In the genomic region with DNA sequence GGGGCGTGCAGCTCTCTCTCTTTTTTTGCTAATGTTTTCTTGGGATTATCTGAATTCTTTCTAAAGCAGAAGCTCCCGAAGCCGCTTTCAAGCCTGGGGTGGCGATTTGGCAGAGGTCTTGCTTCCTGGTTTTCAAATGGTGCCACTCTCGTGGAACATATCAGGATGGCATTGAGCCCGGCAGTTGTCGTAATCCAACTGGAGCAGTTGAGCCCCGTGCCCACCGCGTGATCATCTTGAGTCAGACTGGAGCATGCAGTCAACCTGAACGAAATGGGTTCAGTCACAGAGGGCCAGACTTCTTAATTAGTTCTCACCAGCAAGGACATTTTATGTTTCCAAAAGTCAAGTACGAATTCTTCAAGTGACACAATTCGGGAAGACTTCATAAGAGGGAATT, we compare ENCODE assay signal across 17 mouse cellular contexts.
DNase-seq lines count a peak whose midpoint lies in the region; ATAC-seq and TF ChIP-seq lines count a peak whose summit lies in the region.
"Had no signal": no experiment of that assay in that cellular context is flagged by ENCODE, and none has a peak within 500 bp of the region (broad histone marks: within the 10 kb centered on the region; RNA-seq: fewer than 3 reads in every experiment).

No protein-coding gene starts in this region.

- no peak overlapping the region for H3K4me2 ChIP-seq in kidney, embryonic 14.5 days (replicated peaks; ENCODE audit: low read depth, low read length)
- H3K4me2 ChIP-seq: embryonic facial prominence, embryonic 12.5 days; heart, embryonic 12.5 days; hindbrain, embryonic 15.5 days had no signal

- no peak for TF ChIP-seq POLR2A in kidney, adult 2 months (IDR thresholded peaks at IDR 0.05; ENCODE audit: low read depth, low read length)

- H3K9me3 ChIP-seq in kidney, embryonic 14.5 days (ENCODE audit: control insufficient read depth, low read length) = no peaks in the 10 kb centered on the region
- H3K9me3 ChIP-seq: embryonic facial prominence, embryonic 12.5 days; heart, embryonic 12.5 days; hindbrain, embryonic 10.5 days; hindbrain, embryonic 15.5 days had no signal

- 66% methylated on average over 13 of the region's 13 CpGs for WGBS in kidney, adult 2 months
- 89% methylated on average over 13 of the region's 13 CpGs for WGBS in kidney, embryonic 14.5 days

- peak; percentile 80 for DNase-seq in heart, adult 11 months
- no peak for DNase-seq in heart, adult 9 months (ENCODE audit: low spot score in 2 of 2)
- DNase-seq in kidney, adult 2 months = peak; percentile 53
- peak; percentile 16 for DNase-seq in Muller cell, postnatal 12 days (ENCODE audit: inconsistent ontology term)
- peak; percentile 7 for DNase-seq in kidney, postnatal 14 days
- no peak for DNase-seq in B cell, adult 2 months
- DNase-seq: adrenal gland, postnatal 14 days; cerebellum, adult 18-20 months; gastrocnemius, postnatal 10 days; heart, adult 2 months had no signal

- no peaks in the 10 kb centered on the region for H3K36me3 ChIP-seq in kidney, adult 2 months (ENCODE audit: control insufficient read depth, insufficient read depth, low read length)
- H3K36me3 ChIP-seq in kidney, embryonic 14.5 days (ENCODE audit: control insufficient read depth, insufficient read depth, low read length) = no peaks in the 10 kb centered on the region
- H3K36me3 ChIP-seq: embryonic facial prominence, embryonic 12.5 days; heart, embryonic 12.5 days; hindbrain, embryonic 10.5 days; hindbrain, embryonic 15.5 days had no signal

- H3K27me3 ChIP-seq in kidney, adult 2 months (replicated peaks; ENCODE audit: control insufficient read depth, insufficient read depth, low read length) = no peaks in the 10 kb centered on the region
- H3K27me3 ChIP-seq in kidney, embryonic 14.5 days (ENCODE audit: control insufficient read depth, insufficient read depth, low read length) = no peaks in the 10 kb centered on the region
- H3K27me3 ChIP-seq: embryonic facial prominence, embryonic 12.5 days; heart, embryonic 12.5 days; hindbrain, embryonic 15.5 days had no signal

- H3K4me1 ChIP-seq in kidney, adult 2 months (ENCODE audit: control insufficient read depth, insufficient read depth, low read length) = no peaks in the 10 kb centered on the region
- no peaks in the 10 kb centered on the region for H3K4me1 ChIP-seq in kidney, embryonic 14.5 days (ENCODE audit: control insufficient read depth, insufficient read depth, low read length)
- H3K4me1 ChIP-seq: embryonic facial prominence, embryonic 12.5 days; heart, embryonic 12.5 days; hindbrain, embryonic 15.5 days had no signal

- no peak overlapping the region for H3K9ac ChIP-seq in kidney, embryonic 14.5 days (ENCODE audit: low read depth, low read length)
- H3K9ac ChIP-seq: embryonic facial prominence, embryonic 12.5 days; heart, embryonic 12.5 days; hindbrain, embryonic 15.5 days had no signal

- H3K4me3 ChIP-seq in kidney, adult 2 months (ENCODE audit: insufficient read depth, low read depth, low read length) = no peak overlapping the region
- H3K4me3 ChIP-seq in kidney, embryonic 14.5 days (ENCODE audit: low read length) = no peak overlapping the region
- H3K4me3 ChIP-seq: embryonic facial prominence, embryonic 12.5 days; heart, adult 2 months; heart, embryonic 12.5 days; hindbrain, embryonic 10.5 days; hindbrain, embryonic 15.5 days had no signal

- ATAC-seq in kidney, embryonic 14.5 days (ENCODE audit: low FRiP score, low TSS enrichment) = no peak
- ATAC-seq: forebrain, embryonic 16.5 days; inflammation-experienced regulatory T-cells, adult 6 months had no signal

- no peak overlapping the region for H3K27ac ChIP-seq in kidney, adult 2 months (ENCODE audit: insufficient read depth, low read depth, low read length)
- H3K27ac ChIP-seq in kidney, embryonic 14.5 days (ENCODE audit: low read depth, low read length) = no peak overlapping the region
- H3K27ac ChIP-seq: embryonic facial prominence, embryonic 12.5 days; heart, adult 2 months; hindbrain, embryonic 10.5 days; hindbrain, embryonic 15.5 days had no signal

- no peak for TF ChIP-seq CTCF in kidney, adult 2 months (conservative IDR thresholded peaks at IDR 0.05; ENCODE audit: insufficient read depth, insufficient read length, low read depth, low read length)

Comparison
In these comparisons a context has a peak if more than half of its experiments do, and no peak if none do; other contexts are left out.
1. DNase-seq: peak in heart, adult 11 months (single experiment), kidney, adult 2 months (single experiment), Muller cell, postnatal 12 days (single experiment) and kidney, postnatal 14 days (single experiment); none in heart, adult 9 months (0 of 2) and B cell, adult 2 months (0 of 2).